Mouse (Mus musculus) liver, postnatal 0 days (tissue): ENCODE measurements around the gene Nadk. TPM values are rescaled to one million over a fixed set of nuclear protein-coding genes. Genes with fewer than 3 reads are reported as not detected.

ENCODE experiments used
- ATAC-seq: fragments of 200-750 bp; cut with Nextera tagmentation; 2 replicates; pipeline ENCODE4 v1.8.0; 2017; ENCODE audit warnings: mild to moderate bottlenecking, moderate library complexity
- DNase-seq: peaks from one replicate; pipeline ENCODE4 v3.0.0-alpha.2; 2016
- H3K27ac ChIP-seq: fragments of 300-500 bp; sonication (generic); 2 replicates; pipeline ENCODE4 v1.5.1; 2014; ENCODE audit warnings: antibody characterized with exemption, moderate library complexity, mild to moderate bottlenecking, low read depth
- H3K27me3 ChIP-seq: fragments of 300-500 bp; sonication (generic); 2 replicates; pipeline ENCODE4 v1.6.1; 2014; ENCODE audit warnings: low read length, control low read depth, mixed read lengths; ENCODE audit not compliant: insufficient read depth
- H3K36me3 ChIP-seq: fragments of 300-500 bp; sonication (generic); replicated peaks from 2 replicates; pipeline ENCODE4 v1.6.1; 2014; ENCODE audit warnings: mild to moderate bottlenecking, control low read depth, low read length, moderate library complexity, mixed read lengths; ENCODE audit not compliant: insufficient read depth
- H3K4me1 ChIP-seq: fragments of 300-500 bp; sonication (generic); 2 replicates; pipeline ENCODE4 v1.6.1; 2014; ENCODE audit warnings: antibody characterized with exemption, mild to moderate bottlenecking, control low read depth; ENCODE audit not compliant: insufficient read depth
- H3K4me2 ChIP-seq: fragments of 300-500 bp; sonication (generic); 2 replicates; pipeline ENCODE4 v1.6.1; 2014; ENCODE audit warnings: low read depth, mild to moderate bottlenecking, low read length, moderate library complexity, mixed read lengths
- H3K4me3 ChIP-seq: fragments of 300-500 bp; sonication (generic); 2 replicates; pipeline ENCODE4 v1.5.1; 2014; ENCODE audit warnings: low read depth, low read length
- H3K9ac ChIP-seq: fragments of 300-500 bp; sonication (generic); replicated peaks from 2 replicates; pipeline ENCODE4 v1.6.1; 2014; ENCODE audit warnings: mild to moderate bottlenecking, moderate library complexity
- H3K9me3 ChIP-seq: fragments of 300-500 bp; sonication (generic); 2 replicates; pipeline ENCODE4 v1.6.1; 2016; ENCODE audit warnings: mild to moderate bottlenecking, control low read depth, low read length, mixed read lengths
- CTCF ChIP-seq: sonication (generic); IDR thresholded peaks from 2 replicates; pipeline ENCODE4 v1.5.1; 2016; ENCODE audit warnings: antibody characterized with exemption, low read depth
- EP300 ChIP-seq: IDR thresholded peaks from 2 replicates; pipeline ENCODE4 v1.6.1; 2016; ENCODE audit warnings: antibody characterized with exemption, low read depth, mild to moderate bottlenecking
- WGBS: fragments of 180-500 bp; shearing (Covaris S2); extraction: QIAGEN DNeasy Blood & Tissue Kit; methylation state at CpG from one replicate; pipeline ENCODE4 v1.1.7; 2014; ENCODE audit not compliant: insufficient replicate concordance; 5-methylcytosine and 5-hydroxymethylcytosine counted together
- polyA plus RNA-seq: library from polyadenylated mRNA; unstranded; fragments of >200 nt; fragmentation: Nextera tagmentation; extraction: Ambion mirVana; gene quantifications from 2 replicates; pipeline ENCODE4 v1.2.1, GENCODE M21; 2015

The Nadk gene
- polyA plus RNA-seq, 1 experiment from 2014 or later, result 55.5 TPM

- no peak for ATAC-seq
- Histone ChIP-seq H3K36me3 (0 out of 2 replicates have a peak, but pooled peaks cover 2% of the 10 kb centered on the region), H3K27ac (no peak overlapping the region), H3K4me1 (peaks cover 36% of the 10 kb centered on the region), H3K9ac (peak overlapping the region; percentile 90; the same call in 1 of the 2 replicates), H3K4me3 (peak overlapping the region; percentile 95), H3K4me2 (peak overlapping the region; percentile 93), H3K9me3 (no peaks in the 10 kb centered on the region), H3K27me3 (no peaks in the 10 kb centered on the region)
- TF ChIP-seq CTCF (no peak), EP300 (peak; percentile 86)
- WGBS, result 58% methylated on average over 1 of the region's 1 CpGs
- DNase-seq, result no peak
These were observed 40.6 kb downstream of the Nadk start for GRCm38 (mm10) chr4:155602753-155603152.

GRCm38 (mm10) chr4:155603801-155604200, 41.6 kb downstream of the Nadk start:
- ATAC-seq, result no peak

GRCm38 (mm10) chr4:155605132-155605531, 43.0 kb downstream of the Nadk start:
- H3K4me3 ChIP-seq, result no peak overlapping the region
- no peaks in the 10 kb centered on the region for H3K9me3 ChIP-seq
- peaks cover 7% of the 10 kb centered on the region for H3K36me3 ChIP-seq
- H3K9ac ChIP-seq, result no peak overlapping the region
- ATAC-seq, result no peak
- H3K27ac ChIP-seq, result peak overlapping the region; percentile 63
- H3K4me2 ChIP-seq, result peak overlapping the region; percentile 39; the same call in 1 of the 2 replicates
- peaks cover 23% of the 10 kb centered on the region for H3K4me1 ChIP-seq
- DNase-seq, result no peak
- TF ChIP-seq EP300 (no peak), CTCF (no peak)
- 69% methylated on average over 4 of the region's 4 CpGs for WGBS
- H3K27me3 ChIP-seq, result no peaks in the 10 kb centered on the region

More at GRCm38 (mm10) chr4:155603801-155604200, 41.6 kb downstream of the Nadk start:
- Histone ChIP-seq H3K4me2 (peak overlapping the region; percentile 27; the same call in 1 of the 2 replicates), H3K36me3 (0 out of 2 replicates have a peak, but pooled peaks cover 2% of the 10 kb centered on the region), H3K27me3 (no peaks in the 10 kb centered on the region), H3K4me3 (no peak overlapping the region), H3K27ac (peak overlapping the region; percentile 41; the same call in 1 of the 2 replicates), H3K9me3 (no peaks in the 10 kb centered on the region), H3K9ac (no peak overlapping the region), H3K4me1 (peaks cover 29% of the 10 kb centered on the region)
- no peak for TF ChIP-seq CTCF
- no peak for TF ChIP-seq EP300
- whole genome bisulfite sequencing, result 87% methylated on average over 6 of the region's 6 CpGs
- no peak for DNase-seq

- Histone ChIP-seq H3K4me3 (no peak overlapping the region), H3K27me3 (no peaks in the 10 kb centered on the region), H3K36me3 (peaks cover 20% of the 10 kb centered on the region), H3K4me1 (peaks cover 23% of the 10 kb centered on the region), H3K9me3 (no peaks in the 10 kb centered on the region), H3K27ac (no peak overlapping the region; the same call in 1 of the 2 replicates), H3K9ac (no peak overlapping the region), H3K4me2 (no peak overlapping the region)
- no peak for DNase-seq
- 63% methylated on average over 2 of the region's 2 CpGs for WGBS
- ATAC-seq, result no peak
- TF ChIP-seq EP300 (no peak), CTCF (no peak)
These were observed 44.6 kb downstream of the Nadk start for GRCm38 (mm10) chr4:155606825-155607224.

GRCm38 (mm10) chr4:155611860-155612259, 49.7 kb downstream of the Nadk start:
- Histone ChIP-seq H3K9me3 (no peaks in the 10 kb centered on the region), H3K4me2 (no peak overlapping the region), H3K4me1 (no peaks in the 10 kb centered on the region; the same call in 1 of the 2 replicates), H3K4me3 (no peak overlapping the region), H3K36me3 (peaks cover 59% of the 10 kb centered on the region), H3K27ac (no peak overlapping the region), H3K27me3 (no peaks in the 10 kb centered on the region), H3K9ac (no peak overlapping the region)
- 85% methylated on average over 3 of the region's 3 CpGs for WGBS
- TF ChIP-seq CTCF (no peak), EP300 (no peak)
- ATAC-seq, result no peak
- no peak for DNase-seq

GRCm38 (mm10) chr4:155613264-155613663, 51.1 kb downstream of the Nadk start:
- no peak overlapping the region for H3K9ac ChIP-seq
- H3K4me3 ChIP-seq, result no peak overlapping the region
- H3K4me1 ChIP-seq, result no peaks in the 10 kb centered on the region
- DNase-seq (no peak), ATAC-seq (no peak)
- 89% methylated on average over 3 of the region's 3 CpGs for WGBS
- H3K9me3 ChIP-seq, result no peaks in the 10 kb centered on the region
- TF ChIP-seq EP300 (no peak), CTCF (no peak)
- H3K27ac ChIP-seq, result no peak overlapping the region
- H3K4me2 ChIP-seq, result no peak overlapping the region
- H3K27me3 ChIP-seq, result no peaks in the 10 kb centered on the region
- peaks cover 72% of the 10 kb centered on the region for H3K36me3 ChIP-seq

- Histone ChIP-seq H3K36me3 (peaks cover 60% of the 10 kb centered on the region), H3K27ac (no peak overlapping the region), H3K4me3 (no peak overlapping the region), H3K9ac (no peak overlapping the region), H3K4me2 (no peak overlapping the region), H3K9me3 (no peaks in the 10 kb centered on the region), H3K4me1 (peaks cover 1% of the 10 kb centered on the region), H3K27me3 (no peaks in the 10 kb centered on the region)
- 63% methylated on average over 5 of the region's 5 CpGs for WGBS
- DNase-seq (no peak), ATAC-seq (no peak)
- TF ChIP-seq EP300, result no peak
- no peak for TF ChIP-seq CTCF
These were observed 56.1 kb downstream of the Nadk start for GRCm38 (mm10) chr4:155618321-155618720.
